Mouse (Mus musculus) heart, adult 9 months (tissue): ENCODE data around the gene Cdc45.

Experiments used
- DNase-seq, 2 experiments: peaks; one replicate each; pipeline ENCODE4 v3.0.0; 2022; ENCODE audit warnings: low spot score in 2 of 2

Gene Cdc45

GRCm38 (mm10) chr16:18730640-18731039 is 81.1 kb downstream of the Cdc45 start:
- no peak for DNase-seq
